Mouse (Mus musculus) naive thymus-derived CD4-positive, alpha-beta T cell, adult 2 months (primary cell): Measurements from ENCODE around the gene Tctex1d1.

Experiments
- DNase-seq: peaks from one replicate; pipeline ENCODE4 v3.0.0-alpha.2; 2011; ENCODE audit warnings: low read depth

The Tctex1d1 gene

DNA sequence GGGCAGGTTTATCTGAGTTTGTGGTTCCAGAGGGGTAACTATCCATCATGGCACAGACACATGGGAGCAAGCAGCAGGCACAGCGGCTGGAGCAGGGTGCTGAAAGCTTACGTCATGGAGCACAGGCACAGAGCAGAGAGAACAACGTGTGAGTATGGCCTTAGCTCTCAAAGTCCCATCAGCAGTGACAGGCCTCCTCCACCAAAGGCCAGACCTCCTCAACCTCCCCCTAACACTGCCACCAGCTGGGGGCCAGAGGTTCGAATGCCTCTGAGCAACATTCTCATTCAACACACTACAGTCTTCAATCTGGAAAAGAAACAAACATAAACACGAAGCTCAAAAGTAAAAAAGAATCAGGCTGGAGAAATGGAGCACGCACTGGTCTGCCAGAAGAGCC lies 10.1 kb downstream of the Tctex1d1 start:
- DNase-seq, result no peak

DNA sequence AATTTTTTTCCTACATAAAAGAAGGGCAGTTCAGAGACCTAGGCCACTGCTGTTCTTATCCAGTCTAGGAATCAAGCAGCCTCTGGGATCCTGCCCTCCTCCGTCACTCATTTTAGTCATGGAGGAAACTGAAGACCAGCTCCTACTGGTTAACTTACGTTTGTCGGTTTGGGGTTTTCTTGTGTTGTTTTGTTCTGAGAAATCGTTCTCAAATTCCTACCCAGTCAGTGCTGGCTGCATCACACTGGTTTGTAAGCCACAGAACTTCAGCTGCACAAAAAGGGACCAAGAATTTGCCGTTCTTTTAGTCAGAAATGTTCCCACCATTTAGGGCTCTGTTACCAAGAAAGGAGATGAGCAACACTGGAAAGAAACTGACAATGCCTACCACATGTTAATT lies 11.0 kb downstream of the Tctex1d1 start:
- peak; percentile 29 for DNase-seq

- peak; percentile 27 for DNase-seq
These were observed 11.6 kb downstream of the Tctex1d1 start for GRCm38 (mm10) chr4:102990016-102990415.

GRCm38 (mm10) chr4:102990595-102991340 lies 12.4 kb downstream of the Tctex1d1 start:
- DNase-seq, result peak; percentile 66

DNA sequence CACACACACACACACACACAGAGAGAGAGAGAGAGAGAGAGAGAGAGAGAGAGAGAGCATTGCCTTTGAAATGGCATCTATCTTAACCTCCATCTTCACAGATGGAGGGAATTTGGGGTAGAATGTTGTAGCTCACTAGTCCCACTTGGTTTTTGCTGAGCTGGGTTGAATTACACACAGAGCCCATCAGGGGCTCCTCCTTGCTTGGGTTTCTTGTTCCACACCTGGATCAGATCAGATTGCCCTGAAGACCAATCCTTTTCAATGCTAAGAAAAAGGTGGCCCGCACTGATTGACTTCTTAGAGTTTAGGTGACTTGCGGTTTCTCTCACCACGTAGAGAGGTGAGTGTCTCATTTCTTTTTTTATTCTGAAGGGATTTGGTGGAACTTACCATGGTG lies 13.3 kb downstream of the Tctex1d1 start:
- DNase-seq, result no peak

GRCm38 (mm10) chr4:103004681-103005080 lies 26.3 kb downstream of the Tctex1d1 start:
- no peak for DNase-seq

- DNase-seq, result no peak
These were observed 27.0 kb downstream of the Tctex1d1 start for GRCm38 (mm10) chr4:103005190-103005945.

DNA sequence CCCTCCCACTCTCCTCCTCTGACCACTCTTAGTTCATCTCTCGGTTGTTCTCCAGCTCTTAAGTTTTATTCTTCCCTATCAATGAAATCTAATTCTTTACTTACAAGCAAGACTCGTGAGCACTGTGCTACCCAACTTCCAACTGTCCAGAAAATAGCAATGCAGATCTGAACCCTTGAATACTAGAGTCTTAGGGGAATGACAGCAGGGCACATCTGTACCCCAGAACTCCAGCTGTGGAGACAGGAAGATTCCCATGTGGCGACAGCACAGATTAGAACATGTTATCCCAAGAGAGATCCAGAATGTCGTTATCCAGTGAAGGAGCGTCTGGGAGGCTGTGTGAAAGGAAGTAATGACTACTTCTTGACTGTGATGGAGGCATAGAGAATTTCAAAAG lies 27.9 kb downstream of the Tctex1d1 start:
- no peak for DNase-seq

- peak; percentile 75 for DNase-seq
These were observed 28.6 kb downstream of the Tctex1d1 start for GRCm38 (mm10) chr4:103006943-103007418.

DNA sequence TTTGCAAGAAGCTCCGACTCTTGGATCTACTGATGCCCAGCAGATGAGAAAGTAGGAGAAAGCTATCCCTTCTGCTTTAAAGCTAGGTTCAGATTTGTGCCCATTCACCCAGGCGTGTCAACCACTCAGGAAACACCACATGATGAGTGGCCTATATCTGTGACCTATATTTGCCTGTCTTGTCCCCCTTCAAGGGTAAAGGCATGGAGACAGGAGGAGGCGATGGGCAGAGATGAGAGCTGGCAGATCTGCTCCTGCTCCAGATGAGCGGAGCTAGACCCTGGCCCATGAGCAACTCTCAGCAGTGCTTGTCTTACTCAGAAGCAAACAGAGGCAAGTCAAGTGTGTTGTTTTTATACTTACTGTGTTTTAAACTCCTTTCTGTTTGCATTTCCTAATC lies 32.3 kb downstream of the Tctex1d1 start:
- DNase-seq, result no peak

GRCm38 (mm10) chr4:103011823-103012222 lies 33.4 kb downstream of the Tctex1d1 start:
- no peak for DNase-seq

- no peak for DNase-seq
These were observed 35.1 kb downstream of the Tctex1d1 start for GRCm38 (mm10) chr4:103013490-103013889.

- DNase-seq, result no peak
These were observed 48.2 kb downstream of the Tctex1d1 start, which contains the start of gene Insl5 for GRCm38 (mm10) chr4:103026621-103027020. Gene Insl5, minus strand, starts transcription at chr4:103026842.

DNA sequence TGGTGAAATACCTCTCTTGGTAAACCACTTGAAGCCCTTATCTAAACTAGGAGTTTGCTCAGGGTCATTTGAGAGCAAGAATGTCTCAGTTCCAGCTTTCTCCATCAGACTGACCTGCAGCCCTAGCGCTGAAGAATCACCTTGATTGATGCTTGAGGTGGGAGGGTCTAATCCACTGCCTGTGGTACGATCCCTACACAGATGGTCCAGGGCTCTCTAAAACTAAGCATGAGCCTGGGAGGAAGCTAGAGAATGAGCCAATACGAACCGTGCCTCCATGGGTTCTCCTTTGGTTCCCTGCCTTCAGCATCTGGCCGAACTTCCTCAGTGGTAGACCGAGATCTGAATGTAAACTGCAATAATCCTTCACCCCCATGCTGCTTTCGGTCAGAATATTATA lies 49.3 kb downstream of the Tctex1d1 start:
- DNase-seq, result no peak

GRCm38 (mm10) chr4:103028177-103029088 lies 50.0 kb downstream of the Tctex1d1 start:
- no peak for DNase-seq

- DNase-seq, result peak; percentile 67
These were observed 60.9 kb downstream of the Tctex1d1 start for GRCm38 (mm10) chr4:103039103-103039837.

GRCm38 (mm10) chr4:103039838-103040191 lies 61.4 kb downstream of the Tctex1d1 start:
- DNase-seq, result peak; percentile 25

DNA sequence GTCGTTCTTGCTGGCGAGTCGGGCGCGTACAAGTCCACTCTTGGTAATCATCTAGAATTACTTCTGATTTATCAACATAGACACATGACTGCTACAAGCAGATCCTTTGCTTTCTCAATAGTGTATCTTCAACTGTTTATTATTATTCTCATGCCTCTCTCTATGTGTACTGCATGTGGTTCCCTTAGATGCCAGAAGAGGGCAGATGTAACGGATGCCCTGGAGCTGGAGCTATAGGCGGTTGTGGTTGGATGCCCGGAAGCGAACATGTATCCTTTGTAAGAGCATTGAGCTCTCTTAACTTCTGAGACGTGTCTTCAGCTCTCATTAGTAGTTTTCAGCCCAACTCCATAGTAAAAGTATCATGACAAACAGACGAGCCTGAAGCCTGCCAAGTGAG lies 64.6 kb downstream of the Tctex1d1 start:
- peak; percentile 37 for DNase-seq

GRCm38 (mm10) chr4:103048046-103048445 lies 69.6 kb downstream of the Tctex1d1 start:
- no peak for DNase-seq
